Mouse (Mus musculus) heart, adult 2 months (tissue): ENCODE data around the gene Msl1.

Experiments used
- CTCF ChIP-seq: fragments of 200-600 bp; IDR thresholded peaks from 2 replicates; pipeline ENCODE4 v1.8.1; 2022; ENCODE audit warnings: antibody characterized with exemption, mild to moderate bottlenecking, moderate library complexity
- EP300 ChIP-seq: fragments of 200-500 bp; IDR thresholded peaks from 2 replicates; pipeline ENCODE4 v1.6.1; 2011; ENCODE audit warnings: low read depth, low read length, control low read depth; ENCODE audit not compliant: insufficient read depth
- POLR2A ChIP-seq: fragments of 200-500 bp; IDR thresholded peaks from 2 replicates; pipeline ENCODE4 v1.6.1; 2011; ENCODE audit warnings: mild to moderate bottlenecking, low read depth, low read length, control low read depth; ENCODE audit not compliant: insufficient read depth

DNA sequence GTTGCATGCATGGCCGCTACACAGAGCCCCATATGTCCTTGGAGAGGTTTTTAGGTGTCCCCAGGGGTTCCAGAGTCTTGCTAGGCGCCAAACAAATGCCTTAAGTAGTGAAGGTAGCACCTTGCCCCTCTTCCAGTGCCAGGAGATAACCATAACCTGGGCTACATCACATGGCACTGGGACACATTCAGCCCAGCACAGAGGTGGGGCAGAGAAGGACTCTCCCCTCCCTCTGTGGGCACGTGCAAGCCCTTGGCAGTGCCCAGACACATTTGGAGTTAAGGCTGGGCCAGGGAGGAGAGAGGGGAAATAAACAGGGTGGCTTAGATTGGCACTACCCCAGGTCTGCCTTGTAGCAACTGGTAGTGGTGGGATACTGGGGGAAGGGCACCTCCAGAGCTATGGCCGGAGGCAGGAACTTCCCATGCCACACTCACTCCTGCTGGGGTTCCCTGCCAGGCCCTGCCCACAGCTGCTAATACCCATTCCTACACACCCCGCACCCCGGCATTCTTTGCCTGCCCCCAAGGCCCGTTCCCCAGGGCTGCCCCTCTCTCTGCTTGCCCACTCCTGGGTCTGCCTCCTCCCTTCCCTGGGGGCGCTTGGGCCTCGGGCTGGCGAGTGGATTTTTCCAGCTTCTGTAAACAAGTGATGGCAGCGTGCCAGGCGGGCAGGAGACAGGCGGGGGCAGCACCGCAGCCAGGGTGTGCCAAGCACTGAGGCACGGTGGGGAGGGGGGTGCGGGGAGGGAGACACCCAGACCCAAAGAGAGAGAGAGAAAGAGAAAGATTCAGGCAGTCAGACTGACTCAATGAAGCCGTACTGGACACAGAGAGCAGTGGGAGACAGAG is 44.7 kb upstream of the Msl1 start:
- no peak for TF ChIP-seq POLR2A
- TF ChIP-seq EP300, result peak; percentile 83; the same call in 1 of the 2 replicates
- TF ChIP-seq CTCF, result no peak
